Mouse (Mus musculus) heart, embryonic 12.5 days (tissue): ENCODE measurements around the gene Wtap. TPM values are rescaled to one million over a fixed set of nuclear protein-coding genes. Genes with fewer than 3 reads are reported as not detected.
"Not testable (repeated sequence)": the region's sequence is repeated elsewhere in the genome, so short reads cannot be mapped to it uniquely, and the experiment has no call there.

Source experiments
- ATAC-seq: fragments of 200-750 bp; cut with Nextera tagmentation; 2 replicates; pipeline ENCODE4 v1.8.0; 2017; ENCODE audit warnings: moderate TSS enrichment, moderate library complexity; ENCODE audit not compliant: insufficient number of reproducible peaks, low FRiP score
- H3K27ac ChIP-seq: fragments of 300-500 bp; sonication (generic); 2 replicates; pipeline ENCODE4 v1.5.1; 2016; ENCODE audit warnings: mild to moderate bottlenecking, moderate library complexity; ENCODE audit not compliant: poor library complexity, severe bottlenecking
- H3K27me3 ChIP-seq: fragments of 300-500 bp; sonication (generic); replicated peaks from 2 replicates; pipeline ENCODE4 v1.6.1; 2016; ENCODE audit warnings: mild to moderate bottlenecking, moderate library complexity
- H3K36me3 ChIP-seq: fragments of 300-500 bp; sonication (generic); 2 replicates; pipeline ENCODE4 v1.6.1; 2016; ENCODE audit warnings: mild to moderate bottlenecking, moderate library complexity
- H3K4me1 ChIP-seq: fragments of 300-500 bp; sonication (generic); replicated peaks from 2 replicates; pipeline ENCODE4 v1.6.1; 2016; ENCODE audit warnings: mild to moderate bottlenecking
- H3K4me2 ChIP-seq: fragments of 300-500 bp; sonication (generic); 2 replicates; pipeline ENCODE4 v1.6.1; 2016; ENCODE audit warnings: mild to moderate bottlenecking, moderate library complexity
- H3K4me3 ChIP-seq: fragments of 300-500 bp; sonication (generic); 2 replicates; pipeline ENCODE4 v1.5.1; 2016; ENCODE audit warnings: mild to moderate bottlenecking
- H3K9ac ChIP-seq: fragments of 300-500 bp; sonication (generic); 2 replicates; pipeline ENCODE4 v1.6.1; 2016; ENCODE audit warnings: mild to moderate bottlenecking, moderate library complexity
- H3K9me3 ChIP-seq: fragments of 300-500 bp; sonication (generic); replicated peaks from 2 replicates; pipeline ENCODE4 v1.6.1; 2016; ENCODE audit warnings: mild to moderate bottlenecking, moderate library complexity
- WGBS: fragments of 180-500 bp; shearing (Covaris S2); methylation state at CpG from one replicate; pipeline ENCODE4 v1.1.7; 2016; 5-methylcytosine and 5-hydroxymethylcytosine counted together
- polyA plus RNA-seq: library from polyadenylated mRNA; unstranded; fragments of >200 nt; fragmentation: Nextera tagmentation; extraction: Ambion mirVana; gene quantifications from 2 replicates; pipeline ENCODE4 v1.2.1, GENCODE M21; 2016

Gene Wtap
- polyA plus RNA-seq, 1 experiment from 2014 or later = 74.4 TPM

DNA sequence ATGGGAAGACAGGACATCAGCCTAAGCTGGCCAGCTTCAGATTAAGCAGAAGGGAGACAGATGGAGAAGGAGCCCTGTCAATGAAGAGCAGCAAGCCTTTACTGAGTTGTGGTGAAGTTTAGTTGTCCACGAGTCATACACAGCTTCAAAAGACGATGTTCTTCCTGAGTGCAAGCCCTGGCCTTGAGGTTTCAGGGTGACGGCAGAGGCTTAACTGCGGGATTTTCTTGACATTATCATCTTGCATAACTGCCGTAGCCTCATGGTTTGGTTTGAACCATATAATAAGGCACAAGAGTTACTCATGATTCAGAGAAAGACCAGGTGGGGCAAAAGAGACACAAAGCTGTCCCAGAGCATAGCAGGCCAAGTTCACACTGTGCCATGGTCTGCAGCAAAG is 3.9 kb upstream of the Wtap start:
- no peak; the same call in 1 of the 2 replicates for ATAC-seq
- no peaks in the 10 kb centered on the region for H3K9me3 ChIP-seq
- H3K9ac ChIP-seq = no peak overlapping the region
- 83% methylated on average over 5 of the region's 5 CpGs for WGBS
- H3K4me3 ChIP-seq = no peak overlapping the region
- H3K27me3 ChIP-seq = no peaks in the 10 kb centered on the region
- H3K36me3 ChIP-seq = no peaks in the 10 kb centered on the region
- no peak overlapping the region for H3K27ac ChIP-seq
- H3K4me1 ChIP-seq = no peaks in the 10 kb centered on the region
- H3K4me2 ChIP-seq = no peak overlapping the region

GRCm38 (mm10) chr17:12996345-12996744 is 2.4 kb upstream of the Wtap start:
- 26% methylated on average over 3 of the region's 3 CpGs for WGBS
- no peak for ATAC-seq

GRCm38 (mm10) chr17:12992470-12992991 is 1.4 kb downstream of the Wtap start:
- ATAC-seq = peak; percentile 93
- under 1% methylated on average over 51 of the region's 51 CpGs for WGBS
- H3K36me3 ChIP-seq = peaks cover 7% of the 10 kb centered on the region
- H3K9ac ChIP-seq = peak overlapping the region; percentile 100
- H3K27me3 ChIP-seq = no peaks in the 10 kb centered on the region
- peaks cover 7% of the 10 kb centered on the region for H3K4me1 ChIP-seq
- H3K9me3 ChIP-seq = no peaks in the 10 kb centered on the region
- H3K4me2 ChIP-seq = peak overlapping the region; percentile 89
- peak overlapping the region; percentile 97 for H3K4me3 ChIP-seq
- H3K27ac ChIP-seq = peak overlapping the region; percentile 99

More at GRCm38 (mm10) chr17:12996345-12996744, 2.4 kb upstream of the Wtap start:
- H3K27me3 ChIP-seq = no peaks in the 10 kb centered on the region
- no peak overlapping the region for H3K27ac ChIP-seq
- H3K9ac ChIP-seq = no peak overlapping the region
- H3K36me3 ChIP-seq = no peaks in the 10 kb centered on the region
- no peaks in the 10 kb centered on the region for H3K4me1 ChIP-seq
- H3K4me2 ChIP-seq = no peak overlapping the region
- H3K9me3 ChIP-seq = no peaks in the 10 kb centered on the region
- no peak overlapping the region for H3K4me3 ChIP-seq

GRCm38 (mm10) chr17:12991635-12992358 is 2.2 kb downstream of the Wtap start:
- Histone ChIP-seq H3K9me3 (no peaks in the 10 kb centered on the region), H3K4me1 (peaks cover 7% of the 10 kb centered on the region), H3K27ac (peak overlapping the region; percentile 99), H3K4me2 (peak overlapping the region; percentile 89), H3K27me3 (no peaks in the 10 kb centered on the region), H3K36me3 (peaks cover 8% of the 10 kb centered on the region), H3K4me3 (peak overlapping the region; percentile 97), H3K9ac (peak overlapping the region; percentile 100)
- peak; percentile 97 for ATAC-seq
- WGBS = under 1% methylated on average over 84 of the region's 84 CpGs

- Histone ChIP-seq H3K4me2 (peak overlapping the region; percentile 89), H3K36me3 (peaks cover 12% of the 10 kb centered on the region), H3K4me1 (peaks cover 7% of the 10 kb centered on the region), H3K9ac (peak overlapping the region; percentile 100), H3K27ac (peak overlapping the region; percentile 99), H3K27me3 (no peaks in the 10 kb centered on the region), H3K4me3 (peak overlapping the region; percentile 97), H3K9me3 (no peaks in the 10 kb centered on the region)
- 4% methylated on average over 12 of the region's 12 CpGs for WGBS
- ATAC-seq = no peak
Observed at GRCm38 (mm10) chr17:12991194-12991634, 2.8 kb downstream of the Wtap start.

GRCm38 (mm10) chr17:12990567-12991145 is 3.3 kb downstream of the Wtap start:
- peak overlapping the region; percentile 82 for H3K9ac ChIP-seq
- H3K36me3 ChIP-seq = peaks cover 12% of the 10 kb centered on the region
- 52% methylated on average over 8 of the region's 8 CpGs for WGBS
- peaks cover 7% of the 10 kb centered on the region for H3K4me1 ChIP-seq
- H3K27me3 ChIP-seq = no peaks in the 10 kb centered on the region
- H3K4me2 ChIP-seq = peak overlapping the region; percentile 89
- peak overlapping the region; percentile 97 for H3K4me3 ChIP-seq
- no peak for ATAC-seq
- peak overlapping the region; percentile 36 for H3K27ac ChIP-seq
- H3K9me3 ChIP-seq = no peaks in the 10 kb centered on the region

GRCm38 (mm10) chr17:12988096-12988495 is 5.9 kb downstream of the Wtap start:
- 91% methylated on average over 8 of the region's 8 CpGs for WGBS
- not testable (repeated sequence) for ATAC-seq, H3K4me1 ChIP-seq, H3K27ac ChIP-seq, H3K4me2 ChIP-seq, H3K9ac ChIP-seq, H3K9me3 ChIP-seq, H3K4me3 ChIP-seq, H3K27me3 ChIP-seq
- H3K36me3 ChIP-seq = peaks cover 31% of the 10 kb centered on the region

DNA sequence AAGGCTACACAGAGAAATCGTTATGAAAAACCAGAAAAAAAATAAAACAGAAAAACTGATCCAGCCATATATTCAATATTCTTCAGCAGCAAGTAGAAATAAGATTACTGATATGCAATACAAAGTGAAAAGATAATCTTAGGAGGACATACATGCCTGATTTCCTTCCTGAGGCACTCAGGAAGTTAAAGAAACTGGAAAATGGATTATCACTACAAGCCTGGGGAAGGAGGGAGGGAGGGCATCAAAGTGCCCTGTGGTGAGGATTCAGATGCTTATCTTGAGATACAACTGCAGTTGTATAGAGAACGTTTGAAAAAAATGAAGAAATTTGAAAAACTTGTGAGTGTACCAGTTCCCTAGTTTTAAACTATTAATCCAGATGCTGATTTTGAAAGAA is 10.0 kb downstream of the Wtap start:
- WGBS = 69% methylated on average over 2 of the region's 2 CpGs
- Histone ChIP-seq H3K9me3 (no peaks in the 10 kb centered on the region), H3K36me3 (peaks cover 64% of the 10 kb centered on the region), H3K4me2 (no peak overlapping the region), H3K4me3 (no peak overlapping the region), H3K27ac (no peak overlapping the region), H3K27me3 (no peaks in the 10 kb centered on the region), H3K4me1 (no peaks in the 10 kb centered on the region; the same call in 1 of the 2 replicates), H3K9ac (no peak overlapping the region)
- ATAC-seq = no peak

DNA sequence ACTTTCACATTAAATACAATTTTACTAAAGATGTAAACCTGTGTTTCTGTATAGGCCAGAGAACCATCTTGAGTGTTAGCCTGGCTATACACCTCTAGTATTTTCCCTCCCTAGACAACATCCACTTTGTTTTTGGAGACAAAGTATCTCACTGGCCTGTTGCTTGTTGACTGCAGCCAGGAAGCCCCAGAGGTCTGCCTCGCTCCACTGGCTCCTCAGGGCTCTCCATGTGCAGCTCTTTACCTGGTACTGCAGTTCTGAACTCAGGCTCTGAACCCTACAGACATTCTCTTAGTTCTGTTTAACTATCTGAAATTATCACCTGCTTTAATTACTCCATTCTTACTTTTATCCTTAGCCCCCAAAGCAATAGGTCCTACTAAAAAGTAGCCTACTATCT is 15.4 kb downstream of the Wtap start:
- Histone ChIP-seq H3K4me2 (no peak overlapping the region), H3K4me3 (no peak overlapping the region), H3K4me1 (no peaks in the 10 kb centered on the region), H3K27ac (no peak overlapping the region), H3K36me3 (peaks cover 72% of the 10 kb centered on the region), H3K9me3 (no peaks in the 10 kb centered on the region), H3K27me3 (no peaks in the 10 kb centered on the region), H3K9ac (no peak overlapping the region)
- no peak for ATAC-seq
- 96% methylated on average over 1 of the region's 1 CpGs for WGBS

DNA sequence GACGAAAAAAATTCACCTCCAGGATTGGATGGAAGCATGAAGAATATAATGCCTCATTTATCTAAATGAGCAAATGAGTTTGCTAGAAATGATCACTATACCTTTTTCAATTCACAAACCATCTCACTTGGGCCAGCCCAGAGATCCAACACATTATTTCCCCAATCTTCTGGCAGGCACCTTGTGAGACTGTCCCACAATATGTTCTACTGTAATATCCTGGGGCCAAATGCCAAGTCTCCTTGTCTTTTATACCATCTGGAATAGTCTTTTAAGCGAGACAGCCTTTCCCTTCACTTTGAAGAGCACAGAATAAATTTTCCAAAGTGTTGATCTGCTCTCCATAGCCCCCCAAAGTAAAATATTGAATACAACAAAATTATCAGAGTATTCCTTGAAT is 20.1 kb downstream of the Wtap start:
- H3K4me1 ChIP-seq = no peaks in the 10 kb centered on the region
- H3K27me3 ChIP-seq = no peaks in the 10 kb centered on the region
- H3K9me3 ChIP-seq = no peaks in the 10 kb centered on the region
- no peak overlapping the region for H3K4me2 ChIP-seq
- H3K36me3 ChIP-seq = peaks cover 54% of the 10 kb centered on the region
- no peak overlapping the region for H3K27ac ChIP-seq
- WGBS = 86% methylated on average over 2 of the region's 2 CpGs
- no peak for ATAC-seq
- no peak overlapping the region for H3K9ac ChIP-seq
- no peak overlapping the region for H3K4me3 ChIP-seq

GRCm38 (mm10) chr17:12967173-12967572 is 26.8 kb downstream of the Wtap start:
- H3K9ac ChIP-seq = no peak overlapping the region
- no peaks in the 10 kb centered on the region for H3K4me1 ChIP-seq
- H3K4me3 ChIP-seq = no peak overlapping the region
- H3K4me2 ChIP-seq = no peak overlapping the region
- no peaks in the 10 kb centered on the region for H3K27me3 ChIP-seq
- WGBS = 90% methylated on average over 2 of the region's 2 CpGs
- H3K9me3 ChIP-seq = no peaks in the 10 kb centered on the region
- no peak for ATAC-seq
- no peak overlapping the region for H3K27ac ChIP-seq
- H3K36me3 ChIP-seq = peaks cover 36% of the 10 kb centered on the region
